Mouse (Mus musculus): ENCODE results near the gene Arpc5.

DNA sequence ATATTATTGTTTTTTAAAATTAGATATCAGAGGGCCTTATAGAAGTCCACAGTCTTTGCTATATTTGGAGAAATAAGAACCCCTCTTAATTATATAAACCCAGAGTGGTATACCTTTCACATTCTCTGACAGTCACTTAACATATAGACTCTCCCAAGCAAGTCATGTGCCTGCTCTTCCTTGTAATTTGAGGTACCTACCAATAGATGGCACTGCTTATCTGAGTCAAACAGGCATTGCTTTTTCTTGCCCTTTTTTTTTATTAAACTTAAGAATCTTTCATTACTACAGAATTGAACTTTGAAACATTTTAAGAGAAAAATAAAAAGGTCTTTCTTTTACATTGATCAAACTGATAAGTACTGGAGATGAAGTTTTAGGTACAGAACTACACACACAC is 42.1 kb upstream of the Arpc5 start:
- TF ChIP-seq CTCF (IDR thresholded peaks at IDR 0.05; ENCODE audit: borderline replicate concordance, insufficient read depth, low read length) (no peak), POLR2A (IDR thresholded peaks at IDR 0.05; ENCODE audit: low read depth, low read length) (no peak)
